Mouse (Mus musculus) left cerebral cortex, adult 11 months (tissue): Measurements from ENCODE around the gene Mup3.
"Not testable (repeated sequence)": the region's sequence is repeated elsewhere in the genome, so short reads cannot be mapped to it uniquely, and the experiment has no call there.

Source experiments
- DNase-seq: peaks from one replicate; pipeline ENCODE4 v3.0.0; 2022; ENCODE audit warnings: low spot score

The Mup3 gene

DNA sequence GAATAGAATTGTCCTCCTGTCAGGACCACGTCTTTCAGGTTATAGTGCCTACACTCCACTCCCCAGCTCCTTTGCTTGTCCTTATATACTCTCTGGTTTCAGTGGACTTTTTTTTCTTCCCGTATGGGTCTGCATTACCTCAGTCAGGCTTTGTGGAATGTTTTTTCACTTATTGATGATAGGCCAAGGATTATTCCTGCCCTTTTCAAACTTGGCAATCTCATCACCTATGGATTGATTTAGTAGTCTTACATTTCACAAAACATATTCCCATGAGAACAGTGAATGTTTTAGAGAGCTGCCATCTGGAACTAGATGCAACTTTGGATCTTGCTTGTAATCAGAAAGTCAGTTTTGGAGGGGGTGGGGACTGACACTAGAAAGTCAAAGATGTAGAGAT is at the start of gene Mup3:
TSS of gene Mup3 (minus strand) at position 102 of the 400 bp plus-strand sequence.
- DNase-seq = no peak

DNA sequence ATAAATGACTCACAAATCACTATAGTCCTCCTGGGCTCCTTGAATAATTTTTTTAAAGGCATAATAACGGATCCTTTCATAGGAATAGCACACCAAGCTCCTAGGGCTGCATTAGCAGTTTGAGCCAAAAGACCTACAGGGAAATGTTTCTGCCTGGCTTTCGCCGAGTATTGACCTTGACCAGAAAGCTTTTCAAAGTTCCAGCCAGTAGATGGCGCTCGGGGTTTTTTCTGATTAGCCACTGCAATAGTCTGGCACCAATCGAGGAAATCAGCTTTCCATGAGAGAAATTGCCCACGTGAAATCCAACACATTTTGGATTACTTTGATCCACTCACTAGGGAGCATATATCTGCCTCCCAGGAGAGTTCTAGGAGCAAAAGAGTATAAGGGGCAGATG is 46.6 kb upstream of the Mup3 start:
- DNase-seq = peak; percentile 3

DNA sequence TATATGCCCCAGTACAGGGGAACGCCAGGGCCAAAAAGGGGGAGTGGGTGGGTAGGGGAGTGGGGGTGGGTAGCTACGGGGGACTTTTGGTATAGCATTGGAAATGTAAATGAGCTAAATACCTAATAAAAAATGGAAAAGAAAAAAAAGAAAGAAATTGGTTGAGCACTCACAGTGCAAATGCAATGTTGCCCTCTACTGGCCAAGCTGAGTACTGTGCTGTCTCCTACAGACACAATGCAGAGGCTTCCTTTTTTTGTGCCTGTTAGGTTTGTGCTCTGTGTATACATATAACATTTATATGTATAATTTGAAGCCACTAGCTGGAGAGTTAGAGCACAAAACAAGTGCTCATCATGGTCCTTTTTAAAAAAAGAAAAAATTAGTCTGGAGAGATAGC is 16.2 kb upstream of the Mup3 start:
- DNase-seq = not testable (repeated sequence)

DNA sequence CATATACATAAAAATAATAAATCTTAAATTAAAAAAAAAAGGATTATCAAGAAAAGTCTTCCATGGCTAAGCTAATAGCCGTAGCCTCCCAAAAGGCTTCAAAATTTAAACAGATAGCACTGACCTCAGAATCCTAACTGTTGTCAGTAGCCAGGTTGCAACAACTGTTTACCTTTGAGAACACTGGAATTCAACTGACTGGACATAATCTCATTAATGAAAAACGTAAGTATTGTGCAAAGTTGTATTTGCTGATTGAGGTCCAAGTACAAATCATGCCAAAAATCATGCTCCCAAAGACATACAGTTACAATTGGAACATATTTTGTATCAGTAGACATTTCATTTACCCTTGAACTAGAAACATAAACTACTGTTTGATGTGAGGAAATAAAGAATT is 811 bp upstream of the Mup3 start:
- DNase-seq = no peak

GRCm38 (mm10) chr4:62082755-62083154 is 4.4 kb downstream of the Mup3 start:
- DNase-seq = no peak

- DNase-seq = no peak
Observed at GRCm38 (mm10) chr4:62075126-62075525, 12.0 kb downstream of the Mup3 start.

GRCm38 (mm10) chr4:62054780-62055179 is 32.4 kb downstream of the Mup3 start:
- not testable (repeated sequence) for DNase-seq

DNA sequence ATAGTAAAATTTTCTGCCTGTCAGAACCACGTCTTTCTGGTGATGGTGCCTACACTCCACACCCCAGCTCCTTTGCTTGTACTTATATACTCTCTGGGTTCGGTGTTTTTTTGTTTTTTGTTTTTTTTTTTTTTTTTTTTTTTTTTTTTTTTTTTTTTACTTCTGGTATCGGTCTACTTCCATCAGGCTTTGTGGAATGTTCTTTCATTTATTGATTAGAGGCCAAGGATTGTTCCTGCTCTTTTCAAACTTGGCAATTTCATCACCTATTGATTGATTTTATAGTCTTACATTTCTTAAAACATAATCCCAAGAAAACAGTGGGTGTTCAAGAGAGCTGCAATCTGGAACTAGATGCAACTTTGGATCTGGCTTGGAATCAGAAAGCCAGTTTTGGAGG is 33.1 kb downstream of the Mup3 start, which contains the start of gene Mup20:
TSS of gene Mup20 (minus strand) at position 101 of the 400 bp plus-strand sequence.
- not testable (repeated sequence) for DNase-seq
